Mouse (Mus musculus): Measurements from ENCODE around the gene Reln.

The Reln gene

GRCm38 (mm10) chr5:22307072-22307471 is 37.4 kb downstream of the Reln start:
- DNase-seq = no peak

DNA sequence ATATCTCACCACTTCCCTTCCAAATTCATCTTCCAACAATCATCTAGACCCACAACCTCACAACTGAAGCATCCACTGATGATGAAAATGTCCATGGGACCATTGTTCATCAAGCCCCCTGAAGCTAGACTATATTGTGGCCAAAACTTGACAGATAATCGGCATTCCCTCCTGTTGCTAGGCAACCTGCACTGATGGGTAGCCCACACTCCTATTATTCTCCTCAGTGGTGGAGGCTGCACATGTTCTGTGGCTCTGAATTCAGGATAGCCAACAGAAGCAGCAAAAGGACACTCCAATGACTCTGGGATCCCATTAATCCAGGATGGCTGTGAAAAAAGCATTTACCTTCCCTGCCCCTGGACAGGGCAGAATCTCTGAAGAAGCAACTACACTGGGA is 40.8 kb downstream of the Reln start:
- DNase-seq = no peak

DNA sequence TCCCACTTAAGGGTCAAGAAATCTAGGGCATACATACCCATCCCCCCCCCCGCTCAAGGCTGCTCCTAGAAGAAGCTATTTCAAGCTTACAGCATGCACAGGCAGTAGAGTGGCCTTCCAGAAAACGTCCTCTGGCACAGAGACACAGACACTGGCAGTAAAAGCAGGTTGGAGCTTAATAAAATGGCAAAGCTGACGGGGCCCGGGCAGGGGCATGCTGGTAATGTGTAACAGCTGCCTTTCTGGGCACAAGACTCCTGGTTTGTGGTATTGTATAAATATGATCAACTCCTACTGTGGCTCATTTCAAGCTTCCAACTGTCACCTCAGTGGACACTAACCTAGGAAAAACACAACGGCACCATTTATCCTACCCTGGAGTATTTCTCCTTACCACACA is 42.2 kb downstream of the Reln start:
- no peak for DNase-seq

DNA sequence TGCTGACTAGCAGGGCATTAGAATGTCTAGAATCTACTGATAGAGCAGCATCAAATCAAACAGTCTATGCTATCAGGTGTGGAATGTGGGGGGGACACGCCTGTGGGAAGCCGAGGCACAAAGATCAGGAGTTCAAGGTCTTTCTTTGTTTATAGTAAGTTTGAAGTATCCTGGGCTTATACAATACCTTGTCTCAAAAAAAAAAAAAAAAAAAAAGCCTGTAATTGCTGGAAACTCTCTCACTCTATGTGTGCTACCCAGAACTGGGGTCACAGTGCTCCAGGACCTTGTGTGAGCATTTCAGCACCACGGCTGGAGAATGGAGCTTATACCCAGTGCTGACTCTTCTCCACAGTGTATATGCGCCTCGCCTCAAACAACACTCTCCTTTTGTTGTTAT is 43.7 kb downstream of the Reln start:
- no peak for DNase-seq

DNA sequence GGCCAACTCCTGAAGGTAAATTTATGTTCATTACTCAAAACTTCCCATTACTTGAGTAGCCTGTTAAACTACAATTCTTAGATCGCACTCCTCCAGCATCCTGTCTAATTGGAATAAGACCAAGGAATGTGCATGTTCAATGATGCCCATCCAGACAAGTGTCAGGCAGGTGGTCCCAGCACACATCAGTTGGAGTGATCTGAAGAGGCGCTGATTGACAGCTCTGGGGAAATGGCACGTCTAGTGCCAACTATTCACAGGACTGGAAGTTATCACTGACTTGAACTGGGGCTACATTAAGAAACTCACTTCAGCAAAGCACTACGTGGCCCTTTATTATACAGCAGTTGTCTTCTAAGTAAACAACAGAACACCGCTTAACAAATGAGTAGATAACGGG is 44.5 kb downstream of the Reln start:
- DNase-seq = no peak

- DNase-seq = no peak
Measured at GRCm38 (mm10) chr5:22295161-22295560, 49.3 kb downstream of the Reln start.

DNA sequence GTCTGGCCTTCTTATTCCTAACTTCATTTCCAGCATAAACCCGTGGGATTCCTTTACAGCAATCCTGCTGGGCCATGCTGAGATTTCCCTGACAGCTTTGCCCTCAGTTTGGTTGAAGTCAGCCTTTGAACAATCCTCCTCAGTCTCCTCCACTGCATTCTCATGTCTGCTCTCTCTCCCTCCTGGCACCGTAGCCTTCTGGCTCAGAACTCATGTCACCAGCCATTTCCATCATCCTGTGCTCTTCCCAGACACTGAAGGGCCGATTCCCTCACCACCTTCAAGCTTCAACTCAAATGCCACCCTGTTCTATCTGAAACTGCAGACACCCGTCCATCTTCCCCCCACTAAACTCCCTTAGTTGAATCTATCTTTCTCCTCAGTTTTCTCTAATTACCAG is 53.1 kb downstream of the Reln start:
- no peak for DNase-seq

DNA sequence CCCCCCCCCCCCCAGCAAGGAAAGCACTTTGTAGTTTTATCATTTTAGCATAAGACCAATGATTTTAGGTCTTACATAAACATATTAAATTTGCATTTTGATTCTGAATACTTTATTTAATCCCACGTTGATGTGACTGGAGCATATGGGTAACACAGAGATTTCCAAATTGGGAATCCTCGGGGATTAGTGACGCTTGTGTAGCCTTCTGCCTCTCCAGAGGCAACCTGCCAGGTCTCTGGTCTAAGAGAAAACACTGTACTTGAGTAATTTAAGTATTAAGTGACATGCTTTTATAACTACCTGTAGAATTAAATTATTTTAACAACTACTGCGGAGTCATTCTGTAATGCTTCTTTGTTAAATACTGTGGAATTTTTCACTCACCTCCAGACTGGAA is 59.1 kb downstream of the Reln start:
- DNase-seq = no peak

GRCm38 (mm10) chr5:22282141-22282665 is 62.3 kb downstream of the Reln start:
- DNase-seq = no peak

- no peak for DNase-seq
Measured at GRCm38 (mm10) chr5:22280534-22281164, 63.9 kb downstream of the Reln start.

DNA sequence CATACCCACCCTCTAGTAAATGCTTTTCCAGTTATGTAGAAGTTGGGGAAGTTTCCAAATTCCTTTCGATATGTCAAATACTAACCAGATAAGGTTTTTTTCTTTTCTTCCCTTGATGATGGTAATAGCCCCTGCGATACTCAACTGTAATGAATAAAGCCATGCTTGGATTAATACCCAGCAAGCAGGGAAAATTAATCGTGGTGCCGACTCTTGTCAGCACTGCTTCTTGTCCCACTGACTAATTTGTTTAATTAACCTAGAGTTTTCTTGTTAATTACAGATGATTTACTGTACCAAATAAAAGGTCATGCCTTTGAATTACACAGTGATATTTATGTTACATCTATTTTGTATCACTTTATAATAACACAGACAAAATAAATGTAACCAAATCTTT is 65.3 kb downstream of the Reln start:
- DNase-seq = no peak

GRCm38 (mm10) chr5:22274134-22274533 is 70.4 kb downstream of the Reln start:
- no peak for DNase-seq

DNA sequence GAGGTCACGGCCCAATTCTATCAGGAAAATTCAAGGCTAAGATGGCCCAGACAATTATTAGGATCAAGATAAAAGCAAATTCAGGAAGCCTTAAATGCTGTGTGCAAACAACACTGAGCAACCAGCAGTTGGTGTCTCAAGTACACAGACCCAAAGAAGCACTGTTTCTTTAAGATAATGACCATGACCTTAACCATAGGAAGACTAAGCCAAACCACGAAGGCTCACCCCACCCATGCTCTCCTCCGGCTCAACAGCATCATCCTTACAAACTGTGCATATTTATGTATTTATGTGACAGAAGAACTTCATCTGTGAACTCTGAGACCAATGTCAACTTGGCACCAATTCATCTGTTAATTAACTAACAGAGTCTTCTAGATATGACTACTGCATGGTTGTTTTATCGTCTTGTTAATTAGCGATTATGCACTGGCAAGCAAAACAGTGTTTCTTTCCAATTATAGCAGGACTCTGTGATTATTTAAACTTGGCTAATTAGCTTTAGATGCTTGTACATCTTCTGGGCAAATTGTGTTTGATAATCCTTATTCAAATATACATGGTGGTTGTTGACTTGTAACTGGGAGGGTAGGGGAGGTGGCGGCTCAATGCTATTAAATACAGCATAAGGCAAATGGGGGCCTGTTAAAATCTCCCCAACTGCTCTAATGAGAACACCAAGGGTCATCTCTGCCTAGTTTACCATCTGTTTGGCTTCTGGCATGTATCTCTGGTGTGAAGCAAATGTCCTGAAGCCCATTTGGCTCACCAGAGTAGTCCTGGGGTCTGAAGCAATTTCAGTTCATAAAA is 77.8 kb downstream of the Reln start:
- no peak for DNase-seq

DNA sequence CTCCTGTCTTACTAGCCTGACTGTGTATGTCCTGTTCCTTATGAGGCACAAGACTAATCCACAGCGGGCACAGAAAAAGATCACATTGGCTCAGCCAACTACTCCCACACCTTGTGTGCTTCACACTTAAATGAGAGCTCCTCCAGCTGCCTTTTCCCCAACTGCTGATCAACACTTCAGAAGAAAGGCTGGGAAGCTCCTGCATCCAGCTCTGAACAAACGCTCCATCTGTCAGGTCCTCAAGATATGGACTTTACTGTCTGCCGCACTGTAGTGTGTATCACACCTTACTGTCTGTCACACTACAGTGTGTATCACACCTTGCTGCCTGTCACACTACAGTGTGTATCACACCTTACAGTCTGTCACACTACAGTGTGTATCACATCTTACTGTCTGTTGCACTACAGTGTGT is 82.1 kb downstream of the Reln start:
- DNase-seq = no peak

DNA sequence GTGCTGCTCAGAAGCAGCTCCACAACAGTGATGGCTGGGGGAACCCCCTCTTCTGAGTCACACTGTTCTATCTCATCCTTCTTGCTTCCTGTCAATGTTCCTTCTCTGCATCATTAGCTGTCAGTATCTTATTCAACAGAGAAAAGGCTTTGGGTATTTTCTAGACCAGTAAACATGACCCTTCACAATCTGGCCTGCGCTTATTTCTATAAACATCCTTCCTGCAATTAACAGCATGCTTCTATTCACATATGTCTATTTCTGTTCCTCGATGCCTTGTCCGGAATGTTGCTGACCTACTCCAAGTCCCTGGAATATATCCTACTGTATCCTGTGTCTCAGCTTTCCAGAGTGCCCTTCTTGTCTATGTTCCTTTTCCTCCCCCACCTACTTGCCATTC is 89.2 kb downstream of the Reln start:
- DNase-seq = no peak

- no peak for DNase-seq
Measured at GRCm38 (mm10) chr5:22253910-22254309, 90.6 kb downstream of the Reln start.

- DNase-seq = no peak
Measured at GRCm38 (mm10) chr5:22253318-22253717, 91.2 kb downstream of the Reln start.

- no peak for DNase-seq
Measured at GRCm38 (mm10) chr5:22247850-22248249, 96.7 kb downstream of the Reln start.

GRCm38 (mm10) chr5:22245056-22245455 is 99.4 kb downstream of the Reln start:
- no peak for DNase-seq

DNA sequence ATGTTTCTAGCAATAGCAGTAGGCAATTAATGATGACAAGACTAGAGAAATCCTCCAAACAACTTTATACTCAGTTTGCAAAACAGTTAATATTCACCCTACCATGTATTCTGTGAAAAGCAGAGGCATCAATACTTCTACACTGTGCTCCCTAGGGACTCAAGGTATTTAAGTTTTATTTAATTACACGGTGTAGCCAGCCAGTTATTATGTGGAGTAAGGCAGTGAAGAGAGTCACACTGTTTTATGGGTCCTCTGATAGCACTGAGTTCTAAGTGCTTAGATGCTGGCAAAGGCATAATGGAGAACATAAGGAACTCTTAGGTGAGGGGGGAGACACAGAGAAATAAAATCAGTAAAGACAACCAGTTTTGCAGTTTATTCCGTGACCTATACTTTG is 101.0 kb downstream of the Reln start:
- no peak for DNase-seq

- DNase-seq = no peak
Measured at GRCm38 (mm10) chr5:22241560-22241959, 102.9 kb downstream of the Reln start.

GRCm38 (mm10) chr5:22236801-22237200 is 107.7 kb downstream of the Reln start:
- DNase-seq = peak; percentile 5 to 52

DNA sequence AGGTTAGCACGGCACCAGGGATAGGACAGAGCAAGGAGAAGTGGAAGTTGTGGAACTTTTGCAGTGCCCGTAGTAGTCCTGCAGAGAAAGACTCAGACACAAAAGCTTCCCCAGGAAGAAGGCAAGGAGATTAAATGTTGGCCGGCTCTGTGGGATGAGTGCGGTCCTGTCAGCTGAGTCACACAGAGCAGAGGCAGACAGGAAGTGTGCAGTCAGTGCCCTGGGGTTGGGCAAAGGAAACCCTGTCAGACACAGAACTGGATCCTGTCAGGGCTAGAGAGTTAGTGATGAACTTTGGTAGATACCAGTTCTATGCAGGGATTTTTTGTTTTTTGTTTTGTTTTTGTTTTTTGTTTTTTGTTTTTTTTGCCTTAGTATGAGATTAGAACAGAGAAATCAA is 120.0 kb downstream of the Reln start:
- DNase-seq = no peak

GRCm38 (mm10) chr5:22223940-22224339 is 120.6 kb downstream of the Reln start:
- DNase-seq = no peak
